Mouse (Mus musculus) liver, postnatal 0 days (tissue): ENCODE results near the gene Nhsl1.

ENCODE experiments used
- CTCF ChIP-seq: sonication (generic); IDR thresholded peaks from 2 replicates; pipeline ENCODE4 v1.5.1; 2016; ENCODE audit warnings: antibody characterized with exemption, low read depth
- EP300 ChIP-seq: IDR thresholded peaks from 2 replicates; pipeline ENCODE4 v1.6.1; 2016; ENCODE audit warnings: antibody characterized with exemption, low read depth, mild to moderate bottlenecking

DNA sequence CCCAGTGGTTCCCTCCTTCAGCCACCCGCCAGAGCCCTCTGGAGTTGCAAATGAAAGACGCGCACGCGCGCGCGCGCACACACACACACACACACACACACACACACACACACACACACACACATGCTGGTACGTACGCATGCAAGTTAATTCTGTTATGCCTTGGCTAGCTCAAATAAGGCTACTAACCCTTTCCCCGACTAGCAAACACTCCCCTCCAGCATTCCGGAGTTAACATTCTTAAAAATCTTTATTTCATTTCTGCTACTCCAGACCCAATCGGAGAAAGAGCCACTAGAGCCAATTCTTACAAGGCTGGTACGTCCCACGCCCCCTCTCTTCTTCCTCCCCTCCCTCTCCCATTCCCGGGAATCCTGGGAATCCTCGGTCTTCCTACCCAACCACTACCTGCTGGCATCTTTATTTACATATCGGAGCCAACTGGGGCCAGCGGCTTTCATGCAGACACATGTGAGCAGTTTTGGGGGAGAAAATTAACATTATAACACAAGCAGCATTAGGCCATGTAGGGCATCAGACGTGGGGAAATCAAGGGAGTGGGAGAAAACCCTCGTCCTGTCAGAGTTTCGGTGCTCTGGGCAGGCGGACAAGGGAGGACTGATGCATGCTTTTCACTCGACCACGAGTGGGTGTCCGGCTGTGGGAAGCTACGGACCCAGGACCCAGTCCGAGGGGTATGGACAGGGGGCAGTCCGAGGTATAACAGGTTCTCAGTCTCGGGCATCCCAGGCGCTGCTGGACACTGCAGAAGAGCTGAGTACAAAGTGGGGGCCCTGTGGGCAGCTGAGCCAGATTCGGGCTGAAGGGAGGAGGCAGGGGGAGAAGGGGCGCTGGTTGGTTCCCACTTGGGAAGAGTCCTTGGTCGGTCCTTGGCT is 230.8 kb downstream of the Nhsl1 start:
- TF ChIP-seq CTCF (no peak), EP300 (no peak)
